Mouse (Mus musculus): ENCODE data around the gene Gm3629. TPM values are rescaled to one million over a fixed set of nuclear protein-coding genes. Genes with fewer than 3 reads are reported as not detected.
A peak's percentile ranks its signal among the peaks of the same experiment; 100 is the strongest.
"Not testable (repeated sequence)": the region's sequence is repeated elsewhere in the genome, so short reads cannot be mapped to it uniquely, and the experiment has no call there.

Gene Gm3629
- 0.17 and 0.49 TPM in 2 replicates for polyA plus RNA-seq (2016; fragmentation: Nextera tagmentation; extraction: Ambion mirVana)

- not testable (repeated sequence) for H3K4me1 ChIP-seq; H3K27me3 ChIP-seq (ENCODE audit: insufficient read depth, poor library complexity, severe bottlenecking); DNase-seq (ENCODE audit: low spot score); H3K4me3 ChIP-seq; H3K9me3 ChIP-seq; H3K36me3 ChIP-seq; H3K27ac ChIP-seq
- WGBS = 50% methylated on average over 1 of the region's 2 CpGs
These were observed at the start of gene Gm3629 for GRCm38 (mm10) chr14:6590513-6590912. Gene Gm3629, minus strand, starts transcription at chr14:6590613.

DNA sequence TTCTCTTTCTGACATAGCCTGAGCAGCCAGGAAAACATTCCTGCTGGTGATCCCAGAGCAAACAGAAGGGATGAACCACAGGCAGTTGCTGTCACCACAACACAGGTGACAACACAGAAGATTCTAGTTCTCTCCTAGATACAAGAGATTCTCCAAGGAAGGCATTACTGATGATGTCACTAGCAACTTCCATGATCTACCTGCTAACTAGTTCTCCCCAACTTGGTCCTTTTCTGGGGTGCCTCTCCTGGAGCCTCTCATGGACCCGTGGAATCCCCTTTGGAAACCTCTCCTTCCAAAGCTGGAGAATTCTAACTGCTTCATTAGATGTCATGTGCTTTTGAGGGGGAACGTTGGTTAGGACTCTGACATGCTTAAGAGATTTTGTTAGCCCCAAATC lies 31.9 kb upstream of the Gm3629 start, which contains the start of gene Gm3460:
Gene Gm3460, minus strand, starts transcription at position 101 of the 400 bp plus-strand sequence.
- H3K27ac ChIP-seq; H3K36me3 ChIP-seq; H3K4me3 ChIP-seq; H3K9me3 ChIP-seq; H3K27me3 ChIP-seq (ENCODE audit: insufficient read depth, poor library complexity, severe bottlenecking); H3K4me1 ChIP-seq; DNase-seq (ENCODE audit: low spot score): not testable (repeated sequence)
- WGBS = 76% methylated on average over 1 of the region's 2 CpGs

- not testable (repeated sequence) for H3K4me3 ChIP-seq; H3K4me1 ChIP-seq; H3K27me3 ChIP-seq (ENCODE audit: insufficient read depth, poor library complexity, severe bottlenecking); H3K9me3 ChIP-seq; H3K36me3 ChIP-seq; H3K27ac ChIP-seq; DNase-seq (ENCODE audit: low spot score)
- WGBS = no CpG with 5 or more reads among the region's 1 CpGs
These were observed 16.0 kb upstream of the Gm3629 start for GRCm38 (mm10) chr14:6606436-6606835.

- not testable (repeated sequence) for H3K4me1 ChIP-seq; H3K27me3 ChIP-seq (ENCODE audit: insufficient read depth, poor library complexity, severe bottlenecking); H3K9me3 ChIP-seq; H3K36me3 ChIP-seq
- peak overlapping the region; percentile 50 for H3K4me3 ChIP-seq
- peak overlapping the region; percentile 52; the same call in 1 of the 2 replicates for H3K27ac ChIP-seq
- peak; percentile 77 for DNase-seq (ENCODE audit: low spot score)
- WGBS = under 1% methylated on average over 18 of the region's 20 CpGs
These were observed 14.6 kb upstream of the Gm3629 start for GRCm38 (mm10) chr14:6605004-6605403.

DNA sequence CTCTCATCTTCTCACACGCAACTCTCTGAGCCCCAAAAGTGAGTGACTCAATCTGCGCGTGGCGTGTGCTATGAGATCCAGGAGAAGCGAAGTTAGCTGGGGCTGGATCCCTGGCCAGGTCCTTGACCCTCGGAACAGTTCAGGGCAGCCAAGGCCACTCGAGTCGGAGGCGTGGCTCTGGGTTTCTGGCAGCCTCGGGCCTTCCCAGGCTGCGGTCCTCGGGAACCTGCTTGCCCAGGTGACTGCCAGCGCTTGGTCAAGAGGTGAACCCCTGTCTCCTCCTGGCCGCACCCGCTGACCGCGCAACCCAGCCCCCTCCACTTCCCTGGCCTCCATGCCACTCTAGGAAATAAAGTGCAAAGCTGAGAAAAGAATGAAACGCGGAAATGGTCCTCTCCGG lies 14.1 kb upstream of the Gm3629 start:
- 5% methylated on average over 20 of the region's 20 CpGs for WGBS
- not testable (repeated sequence) for H3K36me3 ChIP-seq
- H3K27ac ChIP-seq = peak overlapping the region; percentile 52; the same call in 1 of the 2 replicates

DNA sequence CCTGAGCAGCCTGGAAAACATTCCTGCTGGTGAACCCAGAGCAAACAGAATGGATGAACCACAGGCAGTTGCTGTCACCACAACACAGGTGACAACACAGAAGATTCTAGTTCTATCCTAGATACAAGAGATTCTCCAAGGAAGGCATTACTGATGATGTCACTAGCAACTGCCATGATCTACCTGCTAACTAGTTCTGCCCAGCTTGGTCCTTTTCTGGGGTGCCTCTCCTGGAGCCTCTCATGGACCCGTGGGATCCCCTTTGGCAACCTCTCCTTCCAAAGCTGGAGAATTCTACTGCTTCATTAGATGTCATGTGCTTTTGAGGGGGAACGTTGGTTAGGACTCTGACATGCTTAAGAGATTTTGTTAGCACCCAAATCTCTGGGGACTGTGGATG lies 53.2 kb downstream of the Gm3629 start, which contains the start of gene Gm8356:
Gene Gm8356, minus strand, starts transcription at position 101 of the 400 bp plus-strand sequence.
- not testable (repeated sequence) for H3K4me1 ChIP-seq; H3K4me3 ChIP-seq; H3K27ac ChIP-seq; H3K27me3 ChIP-seq (ENCODE audit: insufficient read depth, poor library complexity, severe bottlenecking); DNase-seq (ENCODE audit: low spot score); H3K36me3 ChIP-seq; H3K9me3 ChIP-seq
- 100% methylated on average over 1 of the region's 2 CpGs for WGBS

More for the DNA sequence above, 14.1 kb upstream of the Gm3629 start:
- not testable (repeated sequence) for H3K9me3 ChIP-seq; H3K27me3 ChIP-seq (ENCODE audit: insufficient read depth, poor library complexity, severe bottlenecking); H3K4me1 ChIP-seq
- peak overlapping the region; percentile 50 for H3K4me3 ChIP-seq
- peak; percentile 43 for DNase-seq (ENCODE audit: low spot score)

Other genes with a start within 250 kb of the Gm3629 start
- not detected in 2 replicates for gene Gm3618, start 246.9 kb downstream of the Gm3629 start, polyA plus RNA-seq (2016; fragmentation: Nextera tagmentation; extraction: Ambion mirVana)
- gene Gm16440, start 200.3 kb downstream of the Gm3629 start, polyA plus RNA-seq (2016; fragmentation: Nextera tagmentation; extraction: Ambion mirVana) = not detected in 2 replicates
- 2.0 and 2.8 TPM in 2 replicates for gene Gm3591, start 178.1 kb downstream of the Gm3629 start, polyA plus RNA-seq (2016; fragmentation: Nextera tagmentation; extraction: Ambion mirVana)
- not detected in 2 replicates for gene Gm3594, start 146.0 kb downstream of the Gm3629 start, polyA plus RNA-seq (2016; fragmentation: Nextera tagmentation; extraction: Ambion mirVana)
- not detected in 2 replicates for gene Gm8356, start 53.3 kb downstream of the Gm3629 start, polyA plus RNA-seq (2016; fragmentation: Nextera tagmentation; extraction: Ambion mirVana)
- 0.36 TPM in 1 of 2 replicates, not detected in the other for gene Gm3460, start 31.8 kb upstream of the Gm3629 start, polyA plus RNA-seq (2016; fragmentation: Nextera tagmentation; extraction: Ambion mirVana)
- 0.31 and 0.32 TPM in 2 replicates for gene Gm10251, start 93.6 kb upstream of the Gm3629 start, polyA plus RNA-seq (2016; fragmentation: Nextera tagmentation; extraction: Ambion mirVana)
- not detected in 2 replicates for gene Gm8050, start 129.6 kb upstream of the Gm3629 start, polyA plus RNA-seq (2016; fragmentation: Nextera tagmentation; extraction: Ambion mirVana)
- gene Gm3636, start 151.7 kb upstream of the Gm3629 start, polyA plus RNA-seq (2016; fragmentation: Nextera tagmentation; extraction: Ambion mirVana) = 9.4 and 9.6 TPM in 2 replicates
- not detected in 2 replicates for gene Gm8362, start 183.8 kb upstream of the Gm3629 start, polyA plus RNA-seq (2016; fragmentation: Nextera tagmentation; extraction: Ambion mirVana)
- not detected in 2 replicates for gene Gm3642, start 249.7 kb upstream of the Gm3629 start, polyA plus RNA-seq (2016; fragmentation: Nextera tagmentation; extraction: Ambion mirVana)